Mouse (Mus musculus) liver, embryonic 14.5 days (tissue): ENCODE measurements around the gene Ube4b.

Experiments
- CTCF ChIP-seq: IDR thresholded peaks from 2 replicates; pipeline ENCODE4 v1.5.1; 2016; ENCODE audit warnings: antibody characterized with exemption, low read depth, control low read depth
- EP300 ChIP-seq: IDR thresholded peaks from 2 replicates; pipeline ENCODE4 v1.6.1; 2016; ENCODE audit warnings: antibody characterized with exemption, low read depth

- TF ChIP-seq CTCF (no peak), EP300 (no peak)
Observed at GRCm38 (mm10) chr4:149376034-149376433, 50.5 kb downstream of the Ube4b start.
